Mouse (Mus musculus): ENCODE measurements at regions not wholly inside any gene's neighbourhood (a gene's known extent, or its start where the extent isn't known, plus 50 kb on each side); places are given as distances from the start of the nearest gene placed in this dataset. TPM values are rescaled to one million over a fixed set of nuclear protein-coding genes. Genes with fewer than 3 reads are reported as not detected.

Small RNA genes in the stretch of these regions (microRNA-seq; reads per million reads assigned to microRNA genes)
- not detected for gene Gm22402

Data from liver, embryonic 13.5 days (tissue).